Mouse (Mus musculus) embryonic facial prominence, embryonic 12.5 days (tissue): Measurements from ENCODE around the gene B3glct. TPM values are rescaled to one million over a fixed set of nuclear protein-coding genes. Genes with fewer than 3 reads are reported as not detected.

Source experiments
- ATAC-seq: fragments of 200-750 bp; cut with Nextera tagmentation; 2 replicates; pipeline ENCODE4 v1.8.0; 2017; ENCODE audit not compliant: insufficient number of reproducible peaks, insufficient read depth, low FRiP score, low TSS enrichment
- H3K27ac ChIP-seq: fragments of 300-500 bp; sonication (generic); 2 replicates; pipeline ENCODE4 v1.5.1; 2016; ENCODE audit warnings: mild to moderate bottlenecking
- H3K27me3 ChIP-seq: fragments of 300-500 bp; sonication (generic); 2 replicates; pipeline ENCODE4 v1.6.1; 2016; ENCODE audit warnings: mild to moderate bottlenecking, moderate library complexity
- H3K36me3 ChIP-seq: fragments of 300-500 bp; sonication (generic); 2 replicates; pipeline ENCODE4 v1.6.1; 2016; ENCODE audit warnings: mild to moderate bottlenecking
- H3K4me1 ChIP-seq: fragments of 300-500 bp; sonication (generic); 2 replicates; pipeline ENCODE4 v1.6.1; 2016
- H3K4me2 ChIP-seq: fragments of 300-500 bp; sonication (generic); replicated peaks from 2 replicates; pipeline ENCODE4 v1.6.1; 2016; ENCODE audit warnings: mild to moderate bottlenecking, moderate library complexity
- H3K4me3 ChIP-seq: fragments of 300-500 bp; sonication (generic); 2 replicates; pipeline ENCODE4 v1.5.1; 2016; ENCODE audit warnings: mild to moderate bottlenecking
- H3K9ac ChIP-seq: fragments of 300-500 bp; sonication (generic); 2 replicates; pipeline ENCODE4 v1.6.1; 2016; ENCODE audit warnings: mild to moderate bottlenecking, moderate library complexity
- H3K9me3 ChIP-seq: fragments of 300-500 bp; sonication (generic); 2 replicates; pipeline ENCODE4 v1.6.1; 2016; ENCODE audit warnings: mild to moderate bottlenecking, moderate library complexity
- WGBS: fragments of 180-500 bp; shearing (Covaris S2); methylation state at CpG from one replicate; pipeline ENCODE4 v1.1.7; 2016; 5-methylcytosine and 5-hydroxymethylcytosine counted together
- polyA plus RNA-seq: library from polyadenylated mRNA; unstranded; fragments of >200 nt; fragmentation: Nextera tagmentation; extraction: Ambion mirVana; gene quantifications from 2 replicates; pipeline ENCODE4 v1.2.1, GENCODE M21; 2016

B3glct gene
- polyA plus RNA-seq, 1 experiment from 2014 or later, result 16.9 TPM

GRCm38 (mm10) chr5:149679362-149679761, 1.3 kb downstream of the B3glct start:
- Histone ChIP-seq H3K4me2 (peak overlapping the region; percentile 96), H3K9me3 (no peaks in the 10 kb centered on the region), H3K27me3 (no peaks in the 10 kb centered on the region), H3K4me1 (peaks cover 7% of the 10 kb centered on the region), H3K36me3 (no peaks in the 10 kb centered on the region), H3K9ac (peak overlapping the region; percentile 80), H3K27ac (no peak overlapping the region), H3K4me3 (peak overlapping the region; percentile 77)
- ATAC-seq, result no peak
- 8% methylated on average over 12 of the region's 12 CpGs for WGBS

- H3K4me2 ChIP-seq, result no peak overlapping the region; the same call in 1 of the 2 replicates
- H3K4me3 ChIP-seq, result no peak overlapping the region
- no peak overlapping the region for H3K27ac ChIP-seq
Measured at GRCm38 (mm10) chr5:149679886-149680285, 1.9 kb downstream of the B3glct start.

GRCm38 (mm10) chr5:149680946-149681345, 2.9 kb downstream of the B3glct start:
- WGBS, result 66% methylated on average over 5 of the region's 5 CpGs
- H3K27ac ChIP-seq, result no peak overlapping the region

More at GRCm38 (mm10) chr5:149679886-149680285, 1.9 kb downstream of the B3glct start:
- Histone ChIP-seq H3K27me3 (no peaks in the 10 kb centered on the region), H3K4me1 (peaks cover 7% of the 10 kb centered on the region), H3K36me3 (no peaks in the 10 kb centered on the region), H3K9me3 (no peaks in the 10 kb centered on the region), H3K9ac (no peak overlapping the region)
- 69% methylated on average over 7 of the region's 7 CpGs for WGBS
- ATAC-seq, result no peak

GRCm38 (mm10) chr5:149689860-149690259, 11.8 kb downstream of the B3glct start:
- Histone ChIP-seq H3K4me3 (no peak overlapping the region), H3K4me1 (no peaks in the 10 kb centered on the region), H3K36me3 (no peaks in the 10 kb centered on the region), H3K9me3 (0 out of 2 replicates have a peak, but pooled peaks cover 3% of the 10 kb centered on the region), H3K9ac (no peak overlapping the region), H3K27me3 (no peaks in the 10 kb centered on the region), H3K27ac (no peak overlapping the region), H3K4me2 (no peak overlapping the region)
- ATAC-seq, result no peak
- WGBS, result 76% methylated on average over 5 of the region's 5 CpGs

More at GRCm38 (mm10) chr5:149680946-149681345, 2.9 kb downstream of the B3glct start:
- Histone ChIP-seq H3K4me3 (no peak overlapping the region), H3K27me3 (no peaks in the 10 kb centered on the region), H3K9me3 (no peaks in the 10 kb centered on the region), H3K36me3 (no peaks in the 10 kb centered on the region), H3K4me1 (peaks cover 7% of the 10 kb centered on the region), H3K9ac (no peak overlapping the region), H3K4me2 (no peak overlapping the region)
- ATAC-seq, result no peak

GRCm38 (mm10) chr5:149692548-149692947, 14.5 kb downstream of the B3glct start:
- Histone ChIP-seq H3K9me3 (0 out of 2 replicates have a peak, but pooled peaks cover 3% of the 10 kb centered on the region), H3K4me3 (no peak overlapping the region), H3K4me1 (no peaks in the 10 kb centered on the region), H3K4me2 (no peak overlapping the region), H3K27me3 (no peaks in the 10 kb centered on the region), H3K36me3 (no peaks in the 10 kb centered on the region), H3K27ac (no peak overlapping the region), H3K9ac (no peak overlapping the region)
- ATAC-seq, result no peak
- WGBS, result 74% methylated on average over 11 of the region's 11 CpGs

- no peak overlapping the region for H3K9ac ChIP-seq
- H3K27ac ChIP-seq, result no peak overlapping the region
- H3K36me3 ChIP-seq, result no peaks in the 10 kb centered on the region
- H3K27me3 ChIP-seq, result no peaks in the 10 kb centered on the region
- H3K4me2 ChIP-seq, result no peak overlapping the region
- no peaks in the 10 kb centered on the region for H3K4me1 ChIP-seq
- 70% methylated on average over 2 of the region's 2 CpGs for WGBS
- no peak for ATAC-seq
- H3K9me3 ChIP-seq, result 0 out of 2 replicates have a peak, but pooled peaks cover 3% of the 10 kb centered on the region
- H3K4me3 ChIP-seq, result no peak overlapping the region
Measured at GRCm38 (mm10) chr5:149693200-149693599, 15.2 kb downstream of the B3glct start.

GRCm38 (mm10) chr5:149693968-149694367, 15.9 kb downstream of the B3glct start:
- Histone ChIP-seq H3K9me3 (0 out of 2 replicates have a peak, but pooled peaks cover 3% of the 10 kb centered on the region), H3K4me2 (no peak overlapping the region), H3K27me3 (no peaks in the 10 kb centered on the region), H3K9ac (no peak overlapping the region), H3K4me3 (no peak overlapping the region), H3K27ac (no peak overlapping the region), H3K4me1 (no peaks in the 10 kb centered on the region), H3K36me3 (no peaks in the 10 kb centered on the region)
- ATAC-seq, result 0 out of 2 replicates have a peak, but pooled peaks have one; percentile 10
- 87% methylated on average over 3 of the region's 3 CpGs for WGBS

- no peak for ATAC-seq
- no peak overlapping the region for H3K9ac ChIP-seq
- no peaks in the 10 kb centered on the region for H3K27me3 ChIP-seq
Measured at GRCm38 (mm10) chr5:149695077-149695750, 17.2 kb downstream of the B3glct start.

GRCm38 (mm10) chr5:149702770-149703169, 24.7 kb downstream of the B3glct start:
- H3K27me3 ChIP-seq, result no peaks in the 10 kb centered on the region
- 0 out of 2 replicates have a peak, but pooled peaks cover 3% of the 10 kb centered on the region for H3K9me3 ChIP-seq
- peaks cover 10% of the 10 kb centered on the region; the same call in 1 of the 2 replicates for H3K36me3 ChIP-seq
- no peak for ATAC-seq
- H3K9ac ChIP-seq, result no peak overlapping the region
- H3K4me2 ChIP-seq, result no peak overlapping the region
- H3K27ac ChIP-seq, result no peak overlapping the region
- no peak overlapping the region for H3K4me3 ChIP-seq
- no peaks in the 10 kb centered on the region for H3K4me1 ChIP-seq

More at GRCm38 (mm10) chr5:149695077-149695750, 17.2 kb downstream of the B3glct start:
- Histone ChIP-seq H3K4me3 (no peak overlapping the region), H3K9me3 (0 out of 2 replicates have a peak, but pooled peaks cover 3% of the 10 kb centered on the region), H3K4me1 (no peaks in the 10 kb centered on the region), H3K36me3 (no peaks in the 10 kb centered on the region), H3K4me2 (no peak overlapping the region), H3K27ac (no peak overlapping the region)
- 83% methylated on average over 18 of the region's 18 CpGs for WGBS

- H3K9me3 ChIP-seq, result 0 out of 2 replicates have a peak, but pooled peaks cover 10% of the 10 kb centered on the region
- peaks cover 9% of the 10 kb centered on the region for H3K4me1 ChIP-seq
- H3K4me3 ChIP-seq, result no peak overlapping the region
- ATAC-seq, result no peak
- H3K36me3 ChIP-seq, result peaks cover 3% of the 10 kb centered on the region; the same call in 1 of the 2 replicates
- H3K27ac ChIP-seq, result no peak overlapping the region
- H3K4me2 ChIP-seq, result no peak overlapping the region
- no peak overlapping the region for H3K9ac ChIP-seq
- no peaks in the 10 kb centered on the region for H3K27me3 ChIP-seq
- 92% methylated on average over 4 of the region's 4 CpGs for WGBS
Measured at GRCm38 (mm10) chr5:149711545-149711944, 33.5 kb downstream of the B3glct start.

GRCm38 (mm10) chr5:149713170-149713774, 35.2 kb downstream of the B3glct start:
- Histone ChIP-seq H3K9ac (no peak overlapping the region), H3K4me1 (peaks cover 9% of the 10 kb centered on the region), H3K36me3 (no peaks in the 10 kb centered on the region), H3K27ac (no peak overlapping the region), H3K27me3 (no peaks in the 10 kb centered on the region), H3K4me3 (no peak overlapping the region), H3K4me2 (no peak overlapping the region), H3K9me3 (0 out of 2 replicates have a peak, but pooled peaks cover 7% of the 10 kb centered on the region)
- no peak for ATAC-seq
- 47% methylated on average over 11 of the region's 11 CpGs for WGBS

GRCm38 (mm10) chr5:149713834-149714233, 35.8 kb downstream of the B3glct start:
- no peak overlapping the region for H3K4me3 ChIP-seq
- H3K27ac ChIP-seq, result no peak overlapping the region
- WGBS, result 78% methylated on average over 16 of the region's 16 CpGs
- no peak overlapping the region for H3K9ac ChIP-seq
- H3K4me1 ChIP-seq, result peaks cover 9% of the 10 kb centered on the region
- H3K9me3 ChIP-seq, result 0 out of 2 replicates have a peak, but pooled peaks cover 2% of the 10 kb centered on the region
- ATAC-seq, result no peak
- H3K36me3 ChIP-seq, result no peaks in the 10 kb centered on the region
- H3K27me3 ChIP-seq, result no peaks in the 10 kb centered on the region
- no peak overlapping the region for H3K4me2 ChIP-seq
